Mouse (Mus musculus) hematopoietic stem cell, adult 5-6 weeks (primary cell): ENCODE results near the gene Tln1. TPM values are rescaled to one million over a fixed set of nuclear protein-coding genes. Genes with fewer than 3 reads are reported as not detected.
"Not testable (repeated sequence)": the region's sequence is repeated elsewhere in the genome, so short reads cannot be mapped to it uniquely, and the experiment has no call there.

Experiments
- ATAC-seq, 2 experiments: fragments of 125-278 bp in 1 of 2; replicated peaks in 1 of 2; 2 replicates each; pipeline ENCODE4 v1.8.0; 2016 to 2017; ENCODE audit warnings: inconsistent platforms in 2 of 2, mild to moderate bottlenecking in 2 of 2, moderate number of reproducible peaks in 2 of 2, low read depth in 1 of 2, moderate TSS enrichment in 1 of 2; ENCODE audit not compliant: low FRiP score in 2 of 2, poor library complexity in 2 of 2, severe bottlenecking in 2 of 2, insufficient read depth in 1 of 2, low TSS enrichment in 1 of 2
- total RNA-seq: library from RNA; stranded (forward); fragments of 172-1452, 232-1000 nt; gene quantifications from 2 replicates; pipeline ENCODE4 v1.2.3, GENCODE M21; 2017

Tln1 gene
- total RNA-seq = 306 and 337 TPM in 2 replicates

- peak; percentile 79 to 80 for ATAC-seq
Measured at GRCm38 (mm10) chr4:43561997-43562768, at the start of gene Tln1, which contains the start of gene Creb3. Tln1 (minus strand) TSS chr4:43562691. Creb3 (plus strand) TSS chr4:43562332.

DNA sequence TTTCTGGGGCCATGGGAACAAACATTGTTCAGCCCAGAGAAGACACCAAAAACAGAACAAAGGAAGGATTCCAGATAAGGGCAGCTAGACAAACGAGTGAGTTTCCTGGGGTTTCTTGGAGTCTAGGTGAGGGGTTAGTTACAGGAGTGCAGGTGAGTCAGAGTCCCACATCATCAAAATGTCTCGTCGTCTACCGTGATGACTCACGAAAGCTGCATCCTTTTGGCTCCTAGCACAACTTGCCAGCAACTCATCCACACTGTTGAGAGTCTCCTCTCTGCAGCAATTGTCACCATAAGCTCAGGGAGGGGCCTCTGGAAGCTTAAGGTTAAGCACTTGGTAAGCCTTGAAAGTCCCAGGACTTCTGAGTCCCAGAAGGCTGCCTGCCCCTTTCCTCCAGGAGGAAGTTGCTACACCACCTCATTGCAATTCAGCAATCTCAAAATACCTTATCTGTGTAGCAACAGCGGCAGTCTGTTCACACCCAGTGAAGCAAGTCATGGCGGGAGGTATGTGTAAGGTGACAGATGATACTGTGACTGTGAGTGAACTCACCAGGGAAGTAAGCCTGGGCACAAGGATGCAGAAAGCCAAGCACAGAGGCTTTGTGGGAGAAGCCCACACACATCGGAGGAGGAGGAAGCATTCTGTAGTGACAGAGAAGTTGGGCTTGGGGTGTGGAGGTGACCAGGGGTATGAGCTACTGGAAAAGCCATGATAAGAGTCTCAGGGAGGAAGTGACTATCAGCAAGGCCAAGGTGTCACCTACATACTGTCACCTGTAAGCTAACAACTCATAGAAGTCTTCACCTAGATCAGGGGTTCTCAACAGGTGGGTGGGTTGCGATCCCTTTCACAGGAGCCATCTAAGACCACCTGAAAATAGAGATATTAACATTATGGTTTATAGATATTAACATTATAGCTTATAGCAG, 42.5 kb upstream of the Tln1 start:
- ATAC-seq = peak; percentile 42 to 86

DNA sequence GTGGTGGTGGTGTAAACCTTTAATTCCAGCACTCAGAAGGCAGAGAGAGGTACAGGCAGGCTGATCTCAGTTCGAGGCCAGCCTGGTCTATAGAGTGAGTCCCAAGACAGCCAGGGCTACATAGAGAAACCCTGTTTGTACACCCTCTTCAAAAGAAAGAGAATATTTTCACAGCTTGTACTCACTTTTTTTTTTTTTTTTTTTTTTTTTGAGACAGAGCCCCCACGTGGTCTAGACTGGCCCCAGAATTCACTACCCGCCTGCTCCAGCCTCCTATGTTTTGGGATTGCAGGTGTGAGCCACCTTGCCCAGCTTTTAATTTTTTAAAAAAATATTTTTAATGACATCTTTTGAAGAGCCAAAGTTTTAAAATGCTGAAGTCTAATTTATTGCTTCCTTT, 41.6 kb upstream of the Tln1 start:
- ATAC-seq = no peak

DNA sequence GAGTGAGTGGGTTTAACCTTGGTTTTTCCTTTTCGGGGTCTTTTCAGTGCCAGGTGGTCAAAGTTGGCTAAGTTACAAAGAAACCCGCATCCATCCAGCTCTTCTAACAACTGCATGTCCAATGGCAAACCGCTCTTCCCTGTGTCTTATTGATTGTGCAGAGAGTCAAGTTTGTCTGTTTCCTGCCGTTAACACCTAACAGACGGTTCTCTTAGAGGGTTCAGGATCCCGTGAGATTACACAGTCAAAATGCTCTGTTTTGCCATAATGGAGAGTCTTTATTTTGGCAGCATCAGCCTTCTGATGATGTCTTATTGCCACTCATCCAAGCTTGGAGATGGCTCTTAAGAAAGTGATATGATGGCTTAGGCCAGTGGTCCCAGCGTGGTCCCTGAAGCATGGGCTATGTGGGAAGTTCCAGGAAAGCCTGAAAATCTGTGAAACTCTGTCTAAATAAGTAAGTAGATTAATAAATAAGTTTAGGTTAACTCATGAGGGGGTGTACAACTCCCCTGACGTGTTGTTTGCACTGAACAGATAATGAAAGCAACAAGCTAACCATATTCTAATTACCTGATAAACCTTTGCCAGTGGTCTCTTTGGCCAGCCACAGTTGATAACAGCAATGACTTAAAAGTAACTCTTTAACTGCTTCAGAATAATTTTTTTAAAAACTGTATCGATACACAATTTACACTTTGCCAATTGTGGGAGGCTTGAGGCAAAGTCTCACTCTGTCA, 37.9 kb upstream of the Tln1 start:
- ATAC-seq = no peak

DNA sequence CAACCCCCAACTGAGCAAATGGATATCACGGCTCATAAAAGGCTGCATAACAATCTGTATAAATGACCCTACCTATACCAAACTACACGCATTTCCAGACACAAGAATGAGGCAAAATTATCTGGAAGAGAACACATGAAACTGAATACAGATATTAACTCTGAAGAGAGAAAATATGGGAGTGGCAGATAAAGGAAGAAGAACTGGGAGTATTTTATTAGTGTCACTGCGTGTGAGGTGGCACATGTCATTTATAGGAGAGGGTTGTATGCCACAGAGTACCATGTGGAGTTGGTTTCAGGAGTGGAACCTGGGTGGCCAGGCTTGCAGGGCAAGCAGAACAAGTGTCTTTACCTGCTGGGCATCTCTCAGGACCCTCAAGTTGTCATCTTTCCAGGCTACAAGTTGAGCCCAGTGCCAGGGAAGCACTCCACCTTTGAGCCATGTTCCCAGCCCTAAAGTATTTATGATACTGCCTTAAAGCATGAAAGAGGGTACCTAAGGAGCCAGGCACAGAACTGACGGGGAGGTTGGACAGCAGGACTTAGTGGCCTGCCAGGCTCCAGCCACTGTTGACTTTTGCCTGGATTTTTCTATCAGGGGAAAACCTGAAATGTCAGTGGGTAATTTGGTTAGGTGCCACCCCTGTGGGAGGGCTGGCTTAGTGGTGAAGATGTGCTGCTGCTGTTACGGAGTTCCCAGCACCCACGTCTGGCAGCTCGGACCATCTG, 36.3 kb upstream of the Tln1 start:
- no peak for ATAC-seq

GRCm38 (mm10) chr4:43598200-43598599, 35.7 kb upstream of the Tln1 start:
- no peak; a peak in 1 of 4 replicates for ATAC-seq

DNA sequence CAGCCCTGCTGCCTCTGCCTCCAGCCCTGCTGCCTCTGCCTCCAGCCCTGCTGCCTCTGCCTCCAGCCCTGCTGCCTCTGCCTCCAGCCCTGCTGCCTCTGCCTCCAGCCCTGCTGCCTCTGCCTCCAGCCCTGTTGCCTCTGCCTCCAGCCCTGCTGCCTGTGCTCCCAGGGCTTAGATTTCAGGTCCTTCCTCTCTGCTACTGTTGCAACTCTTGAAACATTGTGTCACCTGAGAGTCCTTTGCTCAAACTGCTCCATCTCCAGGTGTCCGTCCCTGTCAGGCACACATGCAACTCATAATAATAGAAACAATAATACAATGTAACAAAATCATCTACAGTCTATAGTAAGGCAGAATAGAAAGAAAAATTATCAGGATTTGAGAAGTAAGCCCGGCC, 34.1 kb upstream of the Tln1 start:
- not testable (repeated sequence) for ATAC-seq

DNA sequence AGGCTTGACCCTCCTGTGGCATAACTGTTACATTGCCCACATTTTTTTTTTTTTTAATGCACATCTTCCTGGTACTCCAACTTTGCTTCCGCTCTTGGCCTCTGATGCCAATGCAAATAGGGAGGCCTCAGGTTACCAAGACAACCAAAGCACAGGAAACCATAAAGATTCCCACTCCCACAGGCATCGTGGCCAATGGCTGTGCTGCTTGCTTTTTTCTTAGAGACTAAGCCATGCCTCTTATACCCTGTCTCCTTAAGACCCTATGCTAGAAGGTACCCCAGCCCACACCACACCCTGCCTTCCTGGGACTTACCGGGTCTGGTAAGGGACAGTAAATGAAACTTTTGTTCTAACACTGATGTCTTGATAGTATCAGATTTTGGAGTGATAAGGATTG, 31.0 kb upstream of the Tln1 start:
- ATAC-seq = peak; percentile 44 to 56; a peak in 2 of 4 replicates

DNA sequence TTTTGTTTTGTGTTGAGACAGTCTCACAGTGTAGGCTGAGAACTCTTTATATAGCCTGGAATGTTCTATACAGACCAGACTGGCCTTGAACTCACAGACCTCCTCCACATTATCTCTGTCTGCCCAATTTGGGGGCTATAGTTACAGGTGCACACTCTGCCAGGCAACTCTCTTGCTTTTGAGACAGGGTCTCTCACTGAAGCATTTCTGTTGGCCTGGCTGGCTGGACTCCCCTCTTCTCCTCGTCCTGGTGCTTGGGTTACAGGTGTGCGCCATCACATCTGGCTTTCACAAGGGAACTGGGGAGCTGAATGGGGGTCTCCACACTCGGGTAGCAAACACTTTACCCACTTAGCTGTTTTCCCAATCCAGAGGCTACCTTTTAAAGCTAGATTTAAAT, 29.5 kb upstream of the Tln1 start:
- ATAC-seq = no peak

- ATAC-seq = peak in 1 of 2 experiments; percentile 40; a peak in 1 of 4 replicates
Measured at GRCm38 (mm10) chr4:43591543-43591942, 29.1 kb upstream of the Tln1 start.

DNA sequence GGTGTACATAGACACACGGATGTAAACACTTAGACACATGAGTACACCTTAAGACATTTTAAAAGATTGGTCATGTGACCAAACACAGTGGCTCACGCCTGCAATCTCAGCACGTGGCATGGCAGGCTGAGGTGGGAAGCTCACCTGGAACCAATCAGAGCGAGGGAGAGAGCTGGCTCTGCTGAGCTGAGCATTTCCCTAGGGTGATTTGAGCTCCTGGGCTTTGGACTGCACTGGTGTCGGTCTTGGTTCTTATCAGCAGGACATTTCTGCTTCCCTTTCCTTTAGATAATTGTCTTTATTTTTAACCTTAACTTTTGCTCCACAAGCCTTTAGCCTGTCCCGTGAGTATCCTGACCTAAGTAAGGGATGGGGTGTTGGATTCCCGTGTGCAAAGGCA, 25.2 kb upstream of the Tln1 start:
- peak in 1 of 2 experiments; percentile 43; a peak in 2 of 4 replicates for ATAC-seq

GRCm38 (mm10) chr4:43586411-43586810, 23.9 kb upstream of the Tln1 start:
- ATAC-seq = 0 out of 4 replicates have a peak, but pooled peaks have one; percentile 2 to 20

GRCm38 (mm10) chr4:43585682-43586081, 23.2 kb upstream of the Tln1 start:
- no peak for ATAC-seq

DNA sequence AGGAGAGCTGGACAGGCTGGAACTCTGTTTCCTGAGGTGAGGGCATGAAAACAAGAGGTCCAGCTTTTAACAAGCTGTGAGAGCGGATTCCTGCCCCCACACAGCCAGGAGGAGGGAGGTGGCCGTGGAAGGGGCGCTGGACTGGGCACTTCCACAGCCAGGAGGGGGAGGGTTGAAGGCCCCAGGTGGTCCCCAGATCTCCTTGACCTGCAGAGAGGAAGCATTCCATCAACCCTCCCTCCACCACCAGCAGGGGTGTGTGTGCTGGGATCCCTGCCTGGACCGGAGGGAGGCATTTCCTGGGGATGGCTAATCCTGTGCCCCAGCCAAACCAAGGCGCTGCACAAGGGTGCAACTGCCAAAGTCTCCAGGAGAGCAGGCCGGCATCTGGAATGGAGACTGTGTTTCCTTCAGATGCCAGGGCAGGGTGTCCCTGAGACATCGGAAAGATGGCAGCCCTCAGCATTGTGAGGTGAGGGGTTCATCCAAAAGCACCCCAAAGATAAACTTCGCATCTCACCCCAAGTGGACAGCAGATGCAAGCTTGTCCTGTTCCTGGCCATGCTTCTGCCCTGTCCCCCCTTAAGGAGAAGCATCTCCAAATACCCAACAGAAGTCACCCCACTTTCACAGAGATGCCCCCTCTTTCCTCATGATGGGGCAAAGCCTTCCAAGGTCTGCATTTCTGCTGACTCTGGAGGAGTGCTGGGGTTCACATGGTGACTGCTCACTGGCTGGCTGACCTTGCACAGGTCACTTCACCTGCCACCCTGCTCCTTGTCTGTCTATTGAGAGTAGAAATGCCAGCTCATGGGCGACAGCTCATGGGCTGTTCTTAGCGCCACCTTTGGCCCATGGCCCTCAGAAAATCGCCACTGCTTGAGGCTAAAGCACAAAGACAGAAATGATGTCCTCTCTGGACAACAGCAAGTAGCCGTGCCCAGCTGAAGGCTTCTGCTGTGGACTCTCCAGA, 22.2 kb upstream of the Tln1 start, which contains the start of gene Msmp:
Gene Msmp (minus strand): TSS at position 51 of the 973 bp plus-strand sequence.
- ATAC-seq = no peak

DNA sequence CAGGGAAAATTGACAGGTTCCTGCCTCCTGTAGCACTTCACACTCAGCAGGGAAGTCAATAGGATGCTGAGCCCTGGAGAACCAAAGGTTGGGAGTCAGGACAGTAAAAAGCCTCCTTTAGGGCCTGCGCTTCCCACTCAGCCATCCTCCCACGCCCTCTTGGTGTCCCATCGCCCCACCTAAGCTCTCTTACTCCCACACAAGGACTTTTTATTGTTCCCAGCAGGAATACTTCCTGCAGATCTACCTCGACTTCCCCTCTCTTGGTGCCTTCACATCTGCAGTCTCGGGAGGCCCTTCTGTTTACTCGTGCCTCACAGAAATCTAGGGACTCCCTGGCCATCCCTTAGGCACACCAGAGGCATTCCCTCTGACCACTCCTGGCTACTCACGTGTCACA, 20.9 kb upstream of the Tln1 start:
- ATAC-seq = no peak

DNA sequence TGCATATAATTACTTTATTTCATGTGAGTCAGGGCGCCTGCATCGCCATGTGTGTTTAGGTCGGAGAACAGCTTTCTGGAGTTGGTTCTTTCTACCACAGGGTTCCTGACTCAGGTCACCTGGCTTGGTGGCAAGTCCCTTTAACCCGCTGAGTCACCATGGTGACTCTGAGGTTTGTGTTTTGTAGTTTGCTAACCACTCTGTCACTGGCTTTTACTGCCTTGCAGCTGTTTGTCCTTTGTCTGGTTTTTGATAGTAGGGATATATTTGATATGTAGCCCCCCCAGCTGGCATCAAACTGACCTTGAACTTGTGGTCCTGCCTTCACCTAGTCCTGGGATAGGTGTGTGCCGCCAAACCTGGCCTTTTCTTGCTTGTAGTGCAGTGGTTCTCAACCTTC, 19.8 kb upstream of the Tln1 start:
- no peak; a peak in 1 of 4 replicates for ATAC-seq
